Mouse (Mus musculus) C2C12 (cell line): Measurements from ENCODE around the gene Fam129b.

Experiments used
- CTCF ChIP-seq: IDR thresholded peaks from one replicate; pipeline ENCODE4 v1.5.1; 2011; ENCODE audit not compliant: control insufficient read depth, insufficient read depth, insufficient read length
- FOSL1 ChIP-seq: IDR thresholded peaks from one replicate; pipeline ENCODE4 v1.8.0; 2011; ENCODE audit warnings: mild to moderate bottlenecking, low read length; ENCODE audit not compliant: poor library complexity, insufficient read depth, severe bottlenecking
- MAX ChIP-seq: IDR thresholded peaks from one replicate; pipeline ENCODE4 v1.6.1; 2011; ENCODE audit warnings: mild to moderate bottlenecking, control low read depth
- USF1 ChIP-seq: IDR thresholded peaks from one replicate; pipeline ENCODE4 v1.6.1; 2011; ENCODE audit warnings: low read depth, mild to moderate bottlenecking, control low read depth, moderate library complexity

GRCm38 (mm10) chr2:32860799-32861198 is 15.1 kb upstream of the Fam129b start:
- TF ChIP-seq CTCF (no peak), USF1 (no peak), FOSL1 (no peak), MAX (no peak)
